Mouse (Mus musculus): ENCODE measurements around the gene 1700067K01Rik. TPM values are rescaled to one million over a fixed set of nuclear protein-coding genes. Genes with fewer than 3 reads are reported as not detected.

Gene 1700067K01Rik
- total RNA-seq (2012; rRNA removed): 0.39 and 0.69 TPM in 2 replicates
- polyA plus RNA-seq (2012; ENCODE audit: insufficient read depth in 1 of 2, insufficient read length in 2 of 2, low read depth in 1 of 2, low replicate concordance in 2 of 2, missing spikeins in 1 of 2): under 1 TPM in 1 of 2 experiments, not detected in 1; 0.53 TPM

DNA sequence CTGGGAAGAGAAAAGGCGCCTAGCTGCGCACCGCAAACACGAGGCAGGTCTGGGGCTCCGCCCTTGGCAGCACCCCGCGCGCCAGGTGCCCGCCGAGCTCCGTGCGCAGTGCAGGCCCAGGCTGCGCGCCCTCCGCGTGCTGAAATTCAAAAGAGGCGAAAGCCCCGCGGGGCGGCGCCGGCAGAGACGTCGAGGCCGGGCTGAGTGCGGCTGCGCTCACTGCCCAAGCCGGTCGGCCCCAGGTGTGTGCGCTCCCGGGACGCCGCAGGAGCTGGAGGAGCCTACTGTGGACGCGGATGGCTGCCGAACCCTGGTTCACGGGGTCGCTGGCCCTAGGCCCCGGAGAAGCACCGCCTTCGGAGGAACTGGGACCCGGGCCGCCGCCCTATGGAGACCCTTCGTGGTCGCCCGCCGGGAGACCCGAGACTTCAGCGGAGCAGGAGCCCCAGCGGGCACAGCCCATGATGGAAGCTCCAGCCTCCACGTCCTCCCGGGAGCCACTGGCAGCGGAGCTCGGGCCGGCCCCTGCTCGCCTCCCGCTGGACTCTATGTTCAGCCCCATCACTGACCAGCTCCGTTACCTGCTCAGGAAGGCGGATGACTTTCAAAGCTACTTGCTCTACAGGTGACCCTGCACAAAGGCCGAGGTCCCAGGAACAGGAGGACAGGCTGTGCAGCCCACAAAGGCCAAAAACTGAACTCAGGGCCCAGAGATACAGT is at the start of gene 1700067K01Rik:
1700067K01Rik (plus strand) TSS at position 222 of the 720 bp plus-strand sequence.
- H3K4me1 ChIP-seq (ENCODE audit: control insufficient read depth in 1 of 2, insufficient read depth in 2 of 2, low read length in 2 of 2): peaks cover 5 to 29% of the 10 kb centered on the region in 2 experiments; a peak in 3 of 4 replicates
- H3K36me3 ChIP-seq (ENCODE audit: control insufficient read depth in 1 of 2, insufficient read depth in 2 of 2, low read length in 2 of 2): peaks cover 3 to 18% of the 10 kb centered on the region in 2 experiments; a peak in 2 of 4 replicates
- TF ChIP-seq POLR2A (IDR thresholded peaks at IDR 0.05; ENCODE audit: control insufficient read depth in 1 of 2, insufficient read depth in 1 of 2, low read depth in 1 of 2, low read length in 2 of 2, poor library complexity in 1 of 2) (no peak), ZKSCAN1 (IDR thresholded peaks at IDR 0.05; ENCODE audit: low read depth, low read length) (no peak)

DNA sequence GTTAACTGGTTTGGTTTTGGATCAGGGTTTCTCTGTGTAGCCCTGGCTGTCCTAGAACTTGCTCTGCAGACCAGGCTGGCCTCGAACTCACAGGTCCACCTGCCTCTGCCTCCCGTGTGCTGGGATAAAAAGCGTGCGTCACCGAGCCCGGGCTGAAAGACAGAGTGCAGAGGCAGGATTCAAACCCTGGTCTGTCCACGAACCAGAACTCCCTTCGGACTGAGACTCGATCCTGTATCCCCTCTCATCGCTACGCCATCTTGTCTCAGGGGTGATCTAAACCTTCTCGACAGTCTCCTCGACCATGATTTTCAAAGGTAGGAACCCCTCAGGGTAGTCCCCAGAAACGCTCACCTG is 46.6 kb upstream of the 1700067K01Rik start:
- Histone ChIP-seq H3K27ac (ENCODE audit: control insufficient read depth, low read depth, low read length) (no peak overlapping the region), H3K9ac (ENCODE audit: control insufficient read depth, low read depth, low read length, poor library complexity, severe bottlenecking) (peak overlapping the region; percentile 17; the same call in 1 of the 2 replicates), H3K79me2 (ENCODE audit: control insufficient read depth, insufficient read depth, low read length, poor library complexity) (peaks cover 23% of the 10 kb centered on the region), H3K4me3 (ENCODE audit: control insufficient read depth in 1 of 2, insufficient read depth in 1 of 2, low read depth in 2 of 2, low read length in 2 of 2) (peak overlapping the region; percentile 43), H3K27me3 (ENCODE audit: control insufficient read depth in 1 of 2, insufficient read depth in 2 of 2, low read length in 2 of 2) (no peaks in the 10 kb centered on the region), H3K9me3 (replicated peaks; ENCODE audit: insufficient read depth, low read length) (no peaks in the 10 kb centered on the region), H3K36me3 (ENCODE audit: control insufficient read depth in 1 of 2, insufficient read depth in 2 of 2, low read length in 2 of 2) (peaks cover 0 to 8% of the 10 kb centered on the region in 2 experiments; a peak in 2 of 4 replicates), H3K4me1 (ENCODE audit: control insufficient read depth in 1 of 2, insufficient read depth in 2 of 2, low read length in 2 of 2) (peaks cover 4 to 7% of the 10 kb centered on the region in 2 experiments; a peak in 3 of 4 replicates)
- TF ChIP-seq POLR2A (IDR thresholded peaks at IDR 0.05; ENCODE audit: control insufficient read depth in 1 of 2, insufficient read depth in 1 of 2, low read depth in 1 of 2, low read length in 2 of 2, poor library complexity in 1 of 2) (0 out of 4 replicates have a peak, but pooled peaks of 1 of the 2 experiments have one; percentile 32), ZC3H11A (IDR thresholded peaks at IDR 0.05; ENCODE audit: low read depth, low read length) (no peak), GABPA (IDR thresholded peaks at IDR 0.05; ENCODE audit: low read depth, low read length) (no peak), TBP (IDR thresholded peaks at IDR 0.05; ENCODE audit: low read depth, low read length) (peak; percentile 66)
- no peak for DNase-seq (ENCODE audit: low read depth, low spot score)

More for the DNA sequence above, at the start of gene 1700067K01Rik:
- Histone ChIP-seq H3K79me2 (ENCODE audit: control insufficient read depth, insufficient read depth, low read length, poor library complexity) (peaks cover 20% of the 10 kb centered on the region), H3K27ac (ENCODE audit: control insufficient read depth, low read depth, low read length) (no peak within 1 kb of the TSS), H3K9me3 (replicated peaks; ENCODE audit: insufficient read depth, low read length) (no peaks in the 10 kb centered on the region), H3K27me3 (ENCODE audit: control insufficient read depth in 1 of 2, insufficient read depth in 2 of 2, low read length in 2 of 2) (no peaks in the 10 kb centered on the region), H3K4me3 (ENCODE audit: control insufficient read depth in 1 of 2, insufficient read depth in 1 of 2, low read depth in 2 of 2, low read length in 2 of 2) (no peak within 1 kb of the TSS), H3K9ac (ENCODE audit: control insufficient read depth, low read depth, low read length, poor library complexity, severe bottlenecking) (no peak within 1 kb of the TSS)
- no peak for DNase-seq (ENCODE audit: low read depth, low spot score)

DNA sequence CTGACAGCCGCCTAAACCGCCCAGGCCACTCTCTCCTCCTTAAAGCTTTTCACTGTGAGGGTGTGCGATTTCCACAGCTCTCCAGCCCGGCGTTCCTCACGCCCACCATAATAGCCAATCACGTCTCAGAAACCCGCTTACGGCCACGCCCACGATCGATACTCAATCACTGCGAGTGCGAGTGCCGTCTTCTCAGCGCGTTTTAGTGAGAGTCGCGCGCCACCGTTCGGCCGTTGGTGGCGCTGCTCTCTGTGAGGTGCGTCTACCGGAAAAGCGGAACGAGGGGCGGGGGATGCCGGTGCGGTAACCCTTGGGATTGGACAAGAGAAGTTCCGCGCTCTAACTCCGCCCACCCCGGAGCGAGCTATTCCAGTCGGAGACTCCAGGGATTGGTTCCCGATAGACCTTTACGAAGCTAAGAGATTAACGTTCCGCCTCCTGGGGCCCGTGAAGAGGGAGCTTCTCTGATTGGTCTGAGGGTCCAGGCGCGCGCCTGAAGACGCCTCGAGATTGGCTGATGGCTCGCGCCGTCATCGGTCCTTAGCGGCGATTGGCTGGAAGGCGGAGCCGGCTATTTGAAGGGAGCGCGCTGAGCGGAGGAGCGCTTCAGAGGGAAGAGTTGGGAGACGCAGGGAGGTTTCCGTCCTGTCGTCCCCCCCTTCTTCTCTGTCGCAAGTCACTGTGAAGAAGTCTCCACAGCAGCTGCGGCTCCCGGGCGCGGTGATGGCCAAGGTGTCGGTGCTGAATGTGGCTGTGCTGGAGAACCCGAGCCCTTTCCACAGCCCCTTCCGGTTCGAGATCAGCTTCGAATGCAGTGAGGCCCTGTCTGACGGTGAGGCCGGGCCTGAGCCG is 46.0 kb upstream of the 1700067K01Rik start, which contains the start of the genes Gm10644 and Asf1b:
Gm10644 (minus strand) TSS at position 100 of the 852 bp plus-strand sequence.
Asf1b (plus strand) TSS at position 402 of the 852 bp plus-strand sequence.
- Histone ChIP-seq H3K79me2 (ENCODE audit: control insufficient read depth, insufficient read depth, low read length, poor library complexity) (peaks cover 23% of the 10 kb centered on the region), H3K4me1 (ENCODE audit: control insufficient read depth in 1 of 2, insufficient read depth in 2 of 2, low read length in 2 of 2) (peaks cover 4 to 7% of the 10 kb centered on the region in 2 experiments; a peak in 3 of 4 replicates), H3K9me3 (replicated peaks; ENCODE audit: insufficient read depth, low read length) (no peaks in the 10 kb centered on the region), H3K27me3 (ENCODE audit: control insufficient read depth in 1 of 2, insufficient read depth in 2 of 2, low read length in 2 of 2) (no peaks in the 10 kb centered on the region), H3K27ac (ENCODE audit: control insufficient read depth, low read depth, low read length) (peak within 1 kb of the TSS; percentile 45), H3K9ac (ENCODE audit: control insufficient read depth, low read depth, low read length, poor library complexity, severe bottlenecking) (peak within 1 kb of the TSS; percentile 76), H3K36me3 (ENCODE audit: control insufficient read depth in 1 of 2, insufficient read depth in 2 of 2, low read length in 2 of 2) (peaks cover 0 to 8% of the 10 kb centered on the region in 2 experiments; a peak in 2 of 4 replicates), H3K4me3 (ENCODE audit: control insufficient read depth in 1 of 2, insufficient read depth in 1 of 2, low read depth in 2 of 2, low read length in 2 of 2) (peak within 1 kb of the TSS; percentile 78 to 84)
- DNase-seq (ENCODE audit: low read depth, low spot score): peak; percentile 100
- TF ChIP-seq ZNF384 (IDR thresholded peaks at IDR 0.05; ENCODE audit: low read depth, low read length) (no peak), TCF12 (IDR thresholded peaks at IDR 0.05; ENCODE audit: low read depth, low read length) (peak; percentile 32; the same call in 1 of the 2 replicates), TAL1 (IDR thresholded peaks at IDR 0.05; ENCODE audit: low read length) (no peak), MEF2A (IDR thresholded peaks at IDR 0.05; ENCODE audit: extremely low read depth, insufficient replicate concordance, low read depth, low read length, poor library complexity, severe bottlenecking) (no peak), RCOR1 (IDR thresholded peaks at IDR 0.05; ENCODE audit: low read depth, low read length) (peak; percentile 89), POLR2A (IDR thresholded peaks at IDR 0.05; ENCODE audit: control insufficient read depth in 1 of 2, insufficient read depth in 1 of 2, low read depth in 1 of 2, low read length in 2 of 2, poor library complexity in 1 of 2) (peak; percentile 84 to 95), JUND (IDR thresholded peaks at IDR 0.05; ENCODE audit: low read depth, low read length) (no peak), TBP (IDR thresholded peaks at IDR 0.05; ENCODE audit: low read depth, low read length) (peak; percentile 83), CHD1 (IDR thresholded peaks at IDR 0.05; ENCODE audit: low read depth, low read length) (no peak), MYC (IDR thresholded peaks at IDR 0.05; ENCODE audit: low read depth, low read length) (peak; percentile 68; the same call in 1 of the 2 replicates), MYB (IDR thresholded peaks at IDR 0.05; ENCODE audit: low read depth, low read length) (no peak), ZMIZ1 (IDR thresholded peaks at IDR 0.05; ENCODE audit: low read depth, low read length) (peak; percentile 73), BHLHE40 (IDR thresholded peaks at IDR 0.05; ENCODE audit: borderline replicate concordance, low read depth, low read length) (0 out of 2 replicates have a peak, but pooled peaks have one; percentile 24), ZKSCAN1 (IDR thresholded peaks at IDR 0.05; ENCODE audit: low read depth, low read length) (no peak), GABPA (IDR thresholded peaks at IDR 0.05; ENCODE audit: low read depth, low read length) (no peak), GATA1 (IDR thresholded peaks at IDR 0.05; ENCODE audit: low read depth, low read length) (no peak), POLR2AphosphoS5 (IDR thresholded peaks at IDR 0.05; ENCODE audit: borderline replicate concordance, low read depth, low read length) (no peak), KAT2A (conservative IDR thresholded peaks at IDR 0.05; ENCODE audit: low read depth, low read length) (peak; percentile 49; the same call in 1 of the 2 replicates)
